Mouse (Mus musculus) kidney, embryonic 16.5 days (tissue): ENCODE measurements around the gene C3ar1. TPM values are rescaled to one million over a fixed set of nuclear protein-coding genes. Genes with fewer than 3 reads are reported as not detected.

Source experiments
- ATAC-seq: fragments of 200-750 bp; cut with Nextera tagmentation; 2 replicates; pipeline ENCODE4 v1.8.0; 2017; ENCODE audit warnings: moderate TSS enrichment; ENCODE audit not compliant: low FRiP score, low TSS enrichment
- H3K27ac ChIP-seq: fragments of 300-500 bp; sonication (generic); 2 replicates; pipeline ENCODE4 v1.5.1; 2014; ENCODE audit warnings: low read length
- H3K27me3 ChIP-seq: fragments of 300-500 bp; sonication (generic); 2 replicates; pipeline ENCODE4 v1.6.1; 2014; ENCODE audit warnings: low read length, control low read depth, mixed read lengths; ENCODE audit not compliant: insufficient read depth
- H3K36me3 ChIP-seq: fragments of 300-500 bp; sonication (generic); 2 replicates; pipeline ENCODE4 v1.6.1; 2014; ENCODE audit warnings: low read length, control low read depth, mixed read lengths; ENCODE audit not compliant: insufficient read depth
- H3K4me1 ChIP-seq: fragments of 300-500 bp; sonication (generic); 2 replicates; pipeline ENCODE4 v1.6.1; 2014; ENCODE audit warnings: low read length, control low read depth, mixed read lengths; ENCODE audit not compliant: insufficient read depth
- H3K4me2 ChIP-seq: fragments of 300-500 bp; sonication (generic); replicated peaks from 2 replicates; pipeline ENCODE4 v1.6.1; 2014; ENCODE audit warnings: low read depth, low read length
- H3K4me3 ChIP-seq: fragments of 300-500 bp; sonication (generic); 2 replicates; pipeline ENCODE4 v1.5.1; 2014; ENCODE audit warnings: mild to moderate bottlenecking, low read length
- H3K9ac ChIP-seq: fragments of 300-500 bp; sonication (generic); replicated peaks from 2 replicates; pipeline ENCODE4 v1.6.1; 2014; ENCODE audit warnings: low read length
- H3K9me3 ChIP-seq: fragments of 300-500 bp; sonication (generic); 2 replicates; pipeline ENCODE4 v1.6.1; 2016; ENCODE audit warnings: low read length, control low read depth
- WGBS: fragments of 180-500 bp; shearing (Covaris S2); extraction: QIAGEN DNeasy Blood & Tissue Kit; methylation state at CpG from one replicate; pipeline ENCODE4 v1.1.7; 2014; 5-methylcytosine and 5-hydroxymethylcytosine counted together
- polyA plus RNA-seq: library from polyadenylated mRNA; unstranded; fragments of >200 nt; fragmentation: Nextera tagmentation; extraction: Ambion mirVana; gene quantifications from 2 replicates; pipeline ENCODE4 v1.2.1, GENCODE M21; 2015

Gene C3ar1
- polyA plus RNA-seq, 1 experiment from 2014 or later, result 1.8 TPM

DNA sequence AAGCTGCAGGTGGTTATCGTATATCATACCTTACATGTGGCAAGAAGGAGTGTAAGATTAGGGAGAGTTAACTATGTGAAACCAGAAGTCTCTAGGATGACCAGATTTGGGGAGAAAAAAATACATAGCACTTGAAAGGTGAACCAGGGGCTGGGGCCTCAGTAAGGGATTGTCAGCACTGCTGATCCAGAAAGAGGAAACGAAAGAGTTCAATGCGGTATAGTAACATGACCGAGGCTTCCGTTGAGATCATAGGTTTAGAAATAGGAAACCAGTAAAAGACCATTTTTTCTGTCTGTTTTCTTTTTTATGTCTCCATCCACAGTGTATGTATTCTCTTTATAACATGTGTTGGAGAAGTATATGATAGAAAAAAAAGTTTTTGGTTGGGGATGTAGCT lies 16.8 kb upstream of the C3ar1 start:
- H3K4me1 ChIP-seq, result peaks cover 6% of the 10 kb centered on the region
- H3K27ac ChIP-seq, result no peak overlapping the region
- ATAC-seq, result no peak
- no peaks in the 10 kb centered on the region for H3K9me3 ChIP-seq
- no peaks in the 10 kb centered on the region for H3K27me3 ChIP-seq
- no peaks in the 10 kb centered on the region for H3K36me3 ChIP-seq
- H3K4me3 ChIP-seq, result no peak overlapping the region
- H3K9ac ChIP-seq, result no peak overlapping the region
- 93% methylated on average over 5 of the region's 5 CpGs for WGBS
- no peak overlapping the region for H3K4me2 ChIP-seq

DNA sequence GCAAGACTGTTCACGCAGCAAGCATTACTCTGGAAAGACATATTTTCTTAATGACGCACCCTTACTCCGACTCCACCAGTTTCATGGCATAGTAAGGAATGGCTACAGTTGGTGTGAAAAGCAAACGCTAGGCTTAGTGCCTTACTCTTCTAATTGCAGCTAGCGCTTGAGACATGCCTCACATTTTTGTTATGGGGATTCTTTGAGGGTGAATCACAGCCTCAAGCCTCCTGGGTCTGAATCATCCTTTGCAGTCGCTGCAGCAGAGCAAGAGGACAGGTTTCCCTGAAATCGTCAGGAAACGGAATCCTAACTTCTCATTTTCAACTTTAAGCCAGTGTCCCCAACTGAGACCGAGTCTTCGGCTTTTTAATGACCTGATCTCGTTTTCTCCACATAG lies 13.9 kb upstream of the C3ar1 start:
- no peak overlapping the region for H3K27ac ChIP-seq
- no peaks in the 10 kb centered on the region for H3K36me3 ChIP-seq
- WGBS, result 83% methylated on average over 11 of the region's 11 CpGs
- H3K9ac ChIP-seq, result no peak overlapping the region
- no peak for ATAC-seq
- no peaks in the 10 kb centered on the region for H3K27me3 ChIP-seq
- H3K4me1 ChIP-seq, result no peaks in the 10 kb centered on the region
- H3K4me3 ChIP-seq, result no peak overlapping the region
- H3K4me2 ChIP-seq, result no peak overlapping the region
- no peaks in the 10 kb centered on the region for H3K9me3 ChIP-seq

DNA sequence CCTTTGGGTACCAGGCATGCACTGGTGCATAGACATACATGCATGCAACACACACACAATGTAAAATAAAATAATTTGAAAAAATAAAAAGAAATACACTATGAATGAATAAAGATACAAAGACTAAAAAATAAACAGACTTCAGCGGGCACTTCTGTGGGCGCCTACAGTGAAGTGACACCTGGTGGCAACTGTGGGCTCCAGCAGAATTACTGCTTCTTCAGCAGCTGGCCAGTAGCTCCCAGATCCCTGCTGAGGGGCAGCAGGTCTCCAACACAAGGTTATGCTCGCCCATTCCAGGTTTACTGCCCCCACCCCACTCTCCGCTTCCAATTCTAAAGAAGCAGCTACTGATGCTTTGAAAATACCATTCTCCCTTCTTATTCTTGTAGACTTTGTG lies 12.0 kb upstream of the C3ar1 start:
- Histone ChIP-seq H3K27ac (no peak overlapping the region), H3K9me3 (no peaks in the 10 kb centered on the region), H3K27me3 (no peaks in the 10 kb centered on the region), H3K4me2 (no peak overlapping the region), H3K4me3 (no peak overlapping the region), H3K9ac (no peak overlapping the region), H3K36me3 (no peaks in the 10 kb centered on the region), H3K4me1 (no peaks in the 10 kb centered on the region)
- 61% methylated on average over 4 of the region's 4 CpGs for WGBS
- no peak for ATAC-seq

DNA sequence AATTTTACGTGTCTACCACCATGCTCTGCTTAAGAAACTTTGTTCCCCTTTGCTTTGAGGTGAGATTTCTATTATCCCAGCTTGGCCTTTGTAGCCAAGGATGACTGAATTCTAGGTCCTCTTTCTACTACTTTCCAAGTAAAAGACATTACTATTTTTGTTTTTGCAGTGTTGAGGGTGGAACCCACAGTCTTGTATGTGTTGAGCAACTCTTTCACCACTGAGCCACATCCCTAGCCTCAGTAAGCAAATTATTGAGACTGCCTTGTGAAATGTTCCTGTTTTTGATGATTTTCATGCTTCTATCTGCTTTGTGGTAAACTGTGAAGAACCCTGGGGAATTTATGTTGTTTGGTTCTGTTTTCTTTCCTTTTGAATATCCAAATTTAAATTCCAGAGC lies 6.9 kb upstream of the C3ar1 start:
- Histone ChIP-seq H3K27me3 (no peaks in the 10 kb centered on the region), H3K4me2 (no peak overlapping the region), H3K9me3 (peaks cover 16% of the 10 kb centered on the region), H3K4me3 (no peak overlapping the region), H3K36me3 (no peaks in the 10 kb centered on the region), H3K27ac (no peak overlapping the region), H3K9ac (no peak overlapping the region), H3K4me1 (no peaks in the 10 kb centered on the region)
- ATAC-seq, result no peak
- WGBS, result 83% methylated on average over 1 of the region's 1 CpGs

DNA sequence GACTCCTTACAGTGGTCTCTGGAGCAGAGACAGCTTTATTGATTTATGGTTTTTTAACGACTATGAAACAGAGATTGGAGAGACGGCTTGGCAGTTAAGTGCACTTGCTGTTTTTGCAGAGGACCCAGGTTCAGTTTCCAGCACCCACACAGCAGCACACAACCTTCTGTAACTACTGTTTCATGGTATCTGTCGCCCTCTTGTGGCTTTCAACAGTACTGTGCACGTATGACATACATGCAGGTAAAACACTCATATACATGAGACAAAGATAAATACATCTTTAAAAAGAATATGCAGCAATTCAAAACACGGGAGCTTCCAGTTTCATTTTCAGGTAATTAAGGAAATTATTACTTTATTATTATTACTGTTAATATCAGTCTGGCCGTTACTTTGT lies 6.5 kb upstream of the C3ar1 start:
- Histone ChIP-seq H3K9me3 (peaks cover 16% of the 10 kb centered on the region), H3K4me1 (no peaks in the 10 kb centered on the region), H3K4me2 (no peak overlapping the region), H3K27me3 (no peaks in the 10 kb centered on the region), H3K36me3 (no peaks in the 10 kb centered on the region), H3K4me3 (no peak overlapping the region), H3K27ac (no peak overlapping the region), H3K9ac (no peak overlapping the region)
- 78% methylated on average over 6 of the region's 6 CpGs for WGBS
- ATAC-seq, result no peak

DNA sequence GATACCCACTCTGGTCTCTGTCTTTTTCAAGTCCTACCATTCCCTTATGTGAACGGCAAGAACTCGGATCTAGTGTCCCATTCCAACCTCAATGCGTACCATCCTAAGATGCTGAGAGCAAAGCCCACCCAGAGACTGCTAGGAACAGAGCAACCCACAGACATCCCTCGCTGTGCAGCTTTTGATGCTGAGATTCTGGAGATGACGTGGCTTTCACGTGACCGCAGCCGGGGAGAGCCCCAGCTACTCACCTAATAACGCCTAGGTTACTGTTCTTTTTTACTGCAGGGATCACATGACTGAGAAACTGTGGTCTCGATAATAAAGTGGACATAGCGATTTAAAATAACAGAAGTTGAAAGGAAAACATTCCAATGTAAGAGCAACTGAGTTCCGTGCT lies 1.4 kb downstream of the C3ar1 start:
- H3K36me3 ChIP-seq, result no peaks in the 10 kb centered on the region
- ATAC-seq, result no peak
- WGBS, result 76% methylated on average over 12 of the region's 12 CpGs
- no peak overlapping the region for H3K9ac ChIP-seq
- H3K4me1 ChIP-seq, result no peaks in the 10 kb centered on the region
- no peak overlapping the region for H3K4me3 ChIP-seq
- H3K4me2 ChIP-seq, result no peak overlapping the region
- H3K27ac ChIP-seq, result no peak overlapping the region
- no peaks in the 10 kb centered on the region for H3K27me3 ChIP-seq
- H3K9me3 ChIP-seq, result no peaks in the 10 kb centered on the region; the same call in 1 of the 2 replicates

DNA sequence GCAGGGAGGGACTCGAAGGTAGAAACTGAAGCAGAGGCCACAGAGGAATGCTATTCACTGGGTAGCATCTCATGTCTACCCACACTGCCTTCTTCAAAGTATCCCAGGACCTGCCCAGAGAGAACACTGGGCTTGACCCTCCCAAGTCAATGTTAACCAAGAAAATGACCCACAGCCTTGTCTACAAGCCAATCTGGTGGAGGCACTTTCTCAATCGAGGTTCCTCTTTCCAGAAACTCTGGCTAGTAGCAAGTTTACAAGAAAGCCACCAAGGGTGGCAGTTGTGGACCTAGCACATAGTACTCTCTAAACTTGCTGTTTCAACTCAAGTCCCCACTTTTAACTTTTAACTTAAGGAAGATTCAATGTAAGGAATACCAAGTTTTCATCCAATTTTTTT lies 3.3 kb downstream of the C3ar1 start:
- WGBS, result 57% methylated on average over 2 of the region's 2 CpGs
- Histone ChIP-seq H3K27ac (no peak overlapping the region), H3K9ac (no peak overlapping the region), H3K4me3 (no peak overlapping the region), H3K36me3 (no peaks in the 10 kb centered on the region), H3K4me2 (no peak overlapping the region), H3K4me1 (no peaks in the 10 kb centered on the region), H3K27me3 (no peaks in the 10 kb centered on the region), H3K9me3 (no peaks in the 10 kb centered on the region)
- ATAC-seq, result no peak

DNA sequence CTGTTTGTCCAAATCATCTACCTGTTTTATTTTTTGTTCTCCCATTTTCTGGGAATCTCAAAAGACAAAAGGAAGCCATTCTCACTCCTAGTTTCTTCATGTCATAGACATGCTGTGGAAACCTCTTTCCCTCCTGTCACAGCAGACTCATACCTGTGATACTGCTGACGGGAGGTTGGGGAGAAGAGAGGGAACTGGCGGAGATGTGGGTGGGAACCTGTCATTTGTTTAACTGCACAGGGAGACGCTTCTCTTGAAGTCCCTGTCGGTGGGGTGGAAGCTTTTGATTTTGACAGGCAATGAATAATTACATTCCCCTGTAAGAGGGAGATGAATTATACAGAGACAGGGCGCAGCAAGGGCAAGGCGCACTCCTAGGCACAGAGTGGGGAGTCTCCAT lies 12.2 kb downstream of the C3ar1 start:
- WGBS, result 69% methylated on average over 6 of the region's 6 CpGs
- Histone ChIP-seq H3K4me1 (no peaks in the 10 kb centered on the region), H3K36me3 (peaks cover 52% of the 10 kb centered on the region)

DNA sequence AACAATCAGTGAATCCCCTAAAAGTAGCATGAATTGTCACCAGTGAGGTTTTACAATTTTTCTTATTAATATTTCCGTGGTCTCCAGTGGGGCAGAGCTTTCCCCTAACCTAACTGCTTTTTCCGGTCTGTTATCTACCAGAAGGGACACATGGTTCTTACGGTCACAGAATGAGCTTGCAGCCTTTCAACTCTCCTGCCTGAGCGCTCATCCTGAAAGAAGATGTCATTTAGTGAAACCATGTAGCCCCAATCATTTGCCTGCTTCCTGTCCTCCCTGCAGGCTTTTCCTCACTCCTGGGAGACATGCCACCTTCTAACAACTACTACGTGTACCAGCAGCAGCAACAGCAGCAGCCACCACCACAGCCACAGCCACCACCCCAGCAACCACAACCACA lies 18.4 kb downstream of the C3ar1 start:
- no peak overlapping the region for H3K4me2 ChIP-seq
- no peak overlapping the region for H3K27ac ChIP-seq
- no peak for ATAC-seq
- 0 out of 2 replicates have a peak, but pooled peaks cover 5% of the 10 kb centered on the region for H3K9me3 ChIP-seq
- H3K27me3 ChIP-seq, result no peaks in the 10 kb centered on the region
- no peaks in the 10 kb centered on the region for H3K4me1 ChIP-seq
- H3K36me3 ChIP-seq, result peaks cover 73% of the 10 kb centered on the region
- 74% methylated on average over 5 of the region's 5 CpGs for WGBS
- no peak overlapping the region for H3K9ac ChIP-seq
- H3K4me3 ChIP-seq, result no peak overlapping the region

More for the DNA sequence above, 12.2 kb downstream of the C3ar1 start:
- Histone ChIP-seq H3K9me3 (no peaks in the 10 kb centered on the region), H3K9ac (no peak overlapping the region), H3K4me2 (no peak overlapping the region), H3K27ac (no peak overlapping the region), H3K27me3 (no peaks in the 10 kb centered on the region), H3K4me3 (no peak overlapping the region)
- no peak for ATAC-seq

DNA sequence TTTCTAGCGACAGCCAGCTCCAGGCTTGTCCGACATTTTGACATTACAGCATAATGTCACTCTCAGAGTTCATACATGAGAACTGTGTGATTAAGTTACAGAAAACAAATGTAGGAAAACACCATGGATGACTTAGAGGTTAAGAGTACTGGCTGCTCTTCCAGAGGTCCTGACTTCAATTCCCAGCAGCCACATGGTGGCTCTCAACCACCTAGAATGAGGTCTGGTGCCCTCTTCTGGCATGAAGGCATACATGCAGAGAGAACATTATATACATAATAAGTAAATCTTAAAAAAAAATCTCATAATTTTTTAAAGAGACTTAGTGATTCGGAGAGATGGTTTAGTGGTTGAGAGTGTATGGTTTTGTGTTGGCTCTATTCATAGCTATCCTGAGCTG lies 19.0 kb downstream of the C3ar1 start:
- Histone ChIP-seq H3K36me3 (peaks cover 78% of the 10 kb centered on the region), H3K4me3 (no peak overlapping the region), H3K27me3 (no peaks in the 10 kb centered on the region)

DNA sequence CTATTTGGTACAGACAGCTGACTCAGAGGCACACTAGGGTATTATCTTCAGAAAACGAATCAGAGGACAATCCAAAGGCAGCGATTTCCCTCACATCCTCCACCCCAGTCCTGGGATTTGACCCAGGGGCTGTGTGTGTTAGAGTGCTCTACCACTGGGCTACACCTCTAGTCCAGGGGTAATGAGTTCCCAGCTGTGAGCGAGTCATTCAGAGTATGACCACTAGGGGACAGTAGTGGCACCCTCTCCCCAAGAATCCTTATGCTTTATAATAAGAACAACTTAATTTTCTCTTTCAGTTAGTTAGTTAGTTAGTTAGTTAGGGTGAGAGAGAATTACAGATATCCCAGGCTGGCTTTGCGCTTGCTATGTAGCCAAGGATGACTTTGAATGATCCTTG lies 21.6 kb downstream of the C3ar1 start:
- peaks cover 57% of the 10 kb centered on the region for H3K36me3 ChIP-seq
- 0 out of 2 replicates have a peak, but pooled peaks cover 5% of the 10 kb centered on the region for H3K9me3 ChIP-seq
- no peak for ATAC-seq
- no peaks in the 10 kb centered on the region for H3K27me3 ChIP-seq
- no peak overlapping the region for H3K4me3 ChIP-seq
- H3K9ac ChIP-seq, result no peak overlapping the region
- no peaks in the 10 kb centered on the region for H3K4me1 ChIP-seq
- no peak overlapping the region for H3K4me2 ChIP-seq
- no peak overlapping the region for H3K27ac ChIP-seq
- WGBS, result 66% methylated on average over 4 of the region's 4 CpGs

More for the DNA sequence above, 19.0 kb downstream of the C3ar1 start:
- WGBS, result 91% methylated on average over 3 of the region's 3 CpGs
- ATAC-seq, result no peak
- no peak overlapping the region for H3K4me2 ChIP-seq
- no peaks in the 10 kb centered on the region for H3K4me1 ChIP-seq
- H3K9ac ChIP-seq, result no peak overlapping the region
- H3K27ac ChIP-seq, result no peak overlapping the region
- H3K9me3 ChIP-seq, result 0 out of 2 replicates have a peak, but pooled peaks cover 5% of the 10 kb centered on the region
